8 mouse cellular contexts compared by ENCODE assay signal in genomic region chr9:53340969-53341368, GRCm38 (mm10). TPM values are rescaled to one million over a fixed set of nuclear protein-coding genes. Genes with fewer than 3 reads are reported as not detected.
A peak's percentile ranks its signal among the peaks of the same experiment; 100 is the strongest.
DNase-seq lines count a peak whose midpoint lies in the region; ATAC-seq and TF ChIP-seq lines count a peak whose summit lies in the region.

No protein-coding gene starts in this region.

- peak; percentile 31 to 46 for DNase-seq in frontal cortex, postnatal 36 days (ENCODE audit: low spot score in 2 of 2)
- DNase-seq in frontal cortex, postnatal 14 days (ENCODE audit: low spot score in 2 of 2): no peak
- DNase-seq in WW6 (ENCODE audit: low read depth, low spot score) (peak; percentile 24), adipocyte (ENCODE audit: low spot score) (no peak)
- DNase-seq in embryonic facial prominence, embryonic 14.5 days (ENCODE audit: low spot score): peak; percentile 58
- peak; percentile 27 for DNase-seq in hindbrain, postnatal 0 days (ENCODE audit: low spot score)
- DNase-seq in liver, embryonic 11.5 days (ENCODE audit: low spot score): peak; percentile 36
- peak; percentile 20 for DNase-seq in neural tube, embryonic 11.5 days (ENCODE audit: low spot score)

- no peaks in the 10 kb centered on the region for H3K36me3 ChIP-seq in embryonic facial prominence, embryonic 14.5 days (ENCODE audit: control insufficient read depth, insufficient read depth, low read length)
- no peaks in the 10 kb centered on the region for H3K36me3 ChIP-seq in hindbrain, postnatal 0 days (ENCODE audit: insufficient read depth, low read length)
- H3K36me3 ChIP-seq in liver, embryonic 11.5 days (ENCODE audit: control insufficient read depth, insufficient read depth, low read length): no peaks in the 10 kb centered on the region
- H3K36me3 ChIP-seq in neural tube, embryonic 11.5 days (ENCODE audit: control insufficient read depth, insufficient read depth, low read length): no peaks in the 10 kb centered on the region

- 5% methylated on average over 14 of the region's 14 CpGs for WGBS in embryonic facial prominence, embryonic 14.5 days
- 9% methylated on average over 14 of the region's 14 CpGs for WGBS in hindbrain, postnatal 0 days
- WGBS in liver, embryonic 11.5 days: 12% methylated on average over 14 of the region's 14 CpGs
- 8% methylated on average over 14 of the region's 14 CpGs for WGBS in neural tube, embryonic 11.5 days

- ATAC-seq in embryonic facial prominence, embryonic 14.5 days (ENCODE audit: low read depth): 0 out of 2 replicates have a peak, but pooled peaks have one; percentile 18
- ATAC-seq in hindbrain, postnatal 0 days: no peak
- no peak for ATAC-seq in liver, embryonic 11.5 days (replicated peaks; ENCODE audit: low FRiP score)
- no peak for ATAC-seq in neural tube, embryonic 11.5 days (ENCODE audit: insufficient read depth, low FRiP score, low TSS enrichment)

- H3K27ac ChIP-seq in embryonic facial prominence, embryonic 14.5 days (replicated peaks; ENCODE audit: low read depth, low read length): no peak overlapping the region
- no peak overlapping the region for H3K27ac ChIP-seq in hindbrain, postnatal 0 days
- H3K27ac ChIP-seq in liver, embryonic 11.5 days (ENCODE audit: low read depth, low read length): no peak overlapping the region
- no peak overlapping the region for H3K27ac ChIP-seq in neural tube, embryonic 11.5 days (ENCODE audit: low read depth, low read length)

- peak overlapping the region; percentile 48 for H3K4me3 ChIP-seq in embryonic facial prominence, embryonic 14.5 days (ENCODE audit: low read depth, low read length)
- peak overlapping the region; percentile 36 for H3K4me3 ChIP-seq in hindbrain, postnatal 0 days (ENCODE audit: low read length)
- H3K4me3 ChIP-seq in liver, embryonic 11.5 days (ENCODE audit: low read depth, low read length): peak overlapping the region; percentile 32
- peak overlapping the region; percentile 22 for H3K4me3 ChIP-seq in neural tube, embryonic 11.5 days (ENCODE audit: low read depth, low read length)

- peaks cover 5% of the 10 kb centered on the region; the same call in 1 of the 2 replicates for H3K27me3 ChIP-seq in embryonic facial prominence, embryonic 14.5 days (replicated peaks; ENCODE audit: control insufficient read depth, insufficient read depth, low read length)
- H3K27me3 ChIP-seq in hindbrain, postnatal 0 days (ENCODE audit: insufficient read depth, low read length): no peaks in the 10 kb centered on the region
- H3K27me3 ChIP-seq in liver, embryonic 11.5 days (replicated peaks; ENCODE audit: control insufficient read depth, insufficient read depth, low read length): peaks cover 15% of the 10 kb centered on the region
- H3K27me3 ChIP-seq in neural tube, embryonic 11.5 days (ENCODE audit: control insufficient read depth, insufficient read depth, low read length): no peaks in the 10 kb centered on the region

- H3K4me2 ChIP-seq in embryonic facial prominence, embryonic 14.5 days (ENCODE audit: low read depth, low read length): peak overlapping the region; percentile 83
- peak overlapping the region; percentile 69 for H3K4me2 ChIP-seq in hindbrain, postnatal 0 days (ENCODE audit: low read depth, low read length)
- H3K4me2 ChIP-seq in liver, embryonic 11.5 days: peak overlapping the region; percentile 52
- peak overlapping the region; percentile 53 for H3K4me2 ChIP-seq in neural tube, embryonic 11.5 days (ENCODE audit: low read depth)

- no peaks in the 10 kb centered on the region for H3K4me1 ChIP-seq in embryonic facial prominence, embryonic 14.5 days (ENCODE audit: control insufficient read depth, insufficient read depth, low read length)
- H3K4me1 ChIP-seq in hindbrain, postnatal 0 days (ENCODE audit: insufficient read depth, low read length): no peaks in the 10 kb centered on the region
- H3K4me1 ChIP-seq in liver, embryonic 11.5 days (replicated peaks; ENCODE audit: control insufficient read depth, insufficient read depth, low read length): no peaks in the 10 kb centered on the region
- H3K4me1 ChIP-seq in neural tube, embryonic 11.5 days (ENCODE audit: control insufficient read depth, insufficient read depth, low read length): no peaks in the 10 kb centered on the region

- H3K9me3 ChIP-seq in embryonic facial prominence, embryonic 14.5 days (ENCODE audit: control insufficient read depth, low read length): no peaks in the 10 kb centered on the region
- no peaks in the 10 kb centered on the region for H3K9me3 ChIP-seq in hindbrain, postnatal 0 days (ENCODE audit: low read length)
- no peaks in the 10 kb centered on the region for H3K9me3 ChIP-seq in liver, embryonic 11.5 days (ENCODE audit: control insufficient read depth, low read length)
- H3K9me3 ChIP-seq in neural tube, embryonic 11.5 days (ENCODE audit: control insufficient read depth, low read length): no peaks in the 10 kb centered on the region

- peak overlapping the region; percentile 59 for H3K9ac ChIP-seq in embryonic facial prominence, embryonic 14.5 days (ENCODE audit: low read depth, low read length)
- peak overlapping the region; percentile 33 for H3K9ac ChIP-seq in hindbrain, postnatal 0 days (replicated peaks; ENCODE audit: low read length)
- H3K9ac ChIP-seq in liver, embryonic 11.5 days (ENCODE audit: low read depth, low read length): no peak overlapping the region
- no peak overlapping the region for H3K9ac ChIP-seq in neural tube, embryonic 11.5 days (ENCODE audit: low read length)

- no peak for TF ChIP-seq CTCF in hindbrain, postnatal 0 days (IDR thresholded peaks at IDR 0.05; ENCODE audit: low read depth)

RNA-seq across cellular contexts. Expression of gene Exph5, which starts 39.5 kb away (rescaled TPM):
- 1.4 and 1.7 TPM in 2 replicates for polyA plus RNA-seq in embryonic facial prominence, embryonic 14.5 days (2014; fragmentation: Nextera tagmentation; extraction: Ambion mirVana)
- 0.86 and 0.99 TPM in 2 replicates for total RNA-seq in hindbrain, postnatal 0 days (2014; rRNA removed)
- 0.36 and 0.47 TPM in 2 replicates for polyA plus RNA-seq in hindbrain, postnatal 0 days (2015; fragmentation: Nextera tagmentation; extraction: Ambion mirVana)
- polyA plus RNA-seq in liver, embryonic 11.5 days (2014; fragmentation: Nextera tagmentation; extraction: Ambion mirVana): 0.41 and 0.91 TPM in 2 replicates
- polyA plus RNA-seq in neural tube, embryonic 11.5 days (2014; fragmentation: Nextera tagmentation; extraction: Ambion mirVana): 0.55 and 0.56 TPM in 2 replicates

RNA-seq across cellular contexts. Expression of gene Kdelc2, which starts 42.9 kb away (rescaled TPM):
- 29.8 and 32.2 TPM in 2 replicates for polyA plus RNA-seq in embryonic facial prominence, embryonic 14.5 days (2014; fragmentation: Nextera tagmentation; extraction: Ambion mirVana)
- 5.5 and 6.8 TPM in 2 replicates for total RNA-seq in hindbrain, postnatal 0 days (2014; rRNA removed)
- polyA plus RNA-seq in hindbrain, postnatal 0 days (2015; fragmentation: Nextera tagmentation; extraction: Ambion mirVana): 8.1 and 8.7 TPM in 2 replicates
- polyA plus RNA-seq in liver, embryonic 11.5 days (2014; fragmentation: Nextera tagmentation; extraction: Ambion mirVana): 11.2 and 12.0 TPM in 2 replicates
- polyA plus RNA-seq in neural tube, embryonic 11.5 days (2014; fragmentation: Nextera tagmentation; extraction: Ambion mirVana): 7.7 and 7.8 TPM in 2 replicates

Comparison
In these comparisons a context has a peak if more than half of its experiments do, and no peak if none do; other contexts are left out.
1. DNase-seq: peak in frontal cortex, postnatal 36 days (2 of 2), WW6 (single experiment), embryonic facial prominence, embryonic 14.5 days (single experiment), hindbrain, postnatal 0 days (single experiment), liver, embryonic 11.5 days (single experiment) and neural tube, embryonic 11.5 days (single experiment); none in frontal cortex, postnatal 14 days (0 of 2) and adipocyte (single experiment).
2. H3K9ac ChIP-seq: peak in embryonic facial prominence, embryonic 14.5 days (single experiment) and hindbrain, postnatal 0 days (single experiment); none in liver, embryonic 11.5 days (single experiment) and neural tube, embryonic 11.5 days (single experiment).
3. Peak in every context shown above with its lines, with median percentiles within 50 percentile points of each other: H3K4me2 ChIP-seq and H3K4me3 ChIP-seq.